Mouse (Mus musculus) cerebral cortex, adult 2 months (tissue): ENCODE results near the gene Cracr2b.

Experiments used
- WGBS: fragments of 180-500 bp; shearing (Covaris S2); methylation state at CpG from one replicate; pipeline ENCODE4 v1.1.7; 2018; 5-methylcytosine and 5-hydroxymethylcytosine counted together

Gene Cracr2b

GRCm38 (mm10) chr7:141469901-141470636 lies 9.2 kb downstream of the Cracr2b start:
- 91% methylated on average over 18 of the region's 18 CpGs for WGBS

DNA sequence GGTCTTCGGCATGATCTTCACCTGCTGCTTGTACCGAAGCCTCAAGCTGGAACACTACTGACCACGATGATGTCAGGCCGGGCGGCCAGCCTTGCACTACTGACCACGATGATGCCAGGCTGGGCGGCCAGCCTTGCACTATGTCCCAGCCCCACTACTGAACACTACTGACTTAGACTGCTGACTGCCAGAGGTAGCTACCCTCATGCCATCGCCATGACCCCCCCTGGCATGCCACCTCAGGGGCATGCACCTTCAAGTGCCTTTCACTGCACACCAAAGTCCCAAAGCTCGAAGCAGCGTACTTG lies 9.7 kb downstream of the Cracr2b start:
- WGBS: 89% methylated on average over 10 of the region's 10 CpGs

DNA sequence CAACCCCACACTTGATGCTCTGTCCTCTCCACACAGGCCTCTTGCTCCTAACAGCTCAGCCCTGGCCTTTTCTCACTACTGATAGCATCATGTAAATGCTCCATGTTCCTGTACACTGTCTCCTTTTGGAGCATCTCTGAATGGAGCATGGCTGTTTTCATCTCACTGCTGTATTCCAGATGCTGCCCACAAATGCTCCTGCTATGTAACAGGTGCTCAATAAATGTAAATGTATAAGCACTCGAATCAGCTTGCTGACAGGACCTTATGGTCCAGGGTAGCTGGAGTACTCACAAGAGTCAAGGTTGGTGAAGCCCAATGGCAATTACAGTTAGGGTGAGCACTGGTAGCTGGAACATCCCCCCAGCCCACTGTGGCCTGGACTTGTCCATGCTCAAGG lies 10.3 kb downstream of the Cracr2b start:
- 74% methylated on average over 1 of the region's 1 CpGs for WGBS

- WGBS: 80% methylated on average over 6 of the region's 6 CpGs
These were observed 11.3 kb downstream of the Cracr2b start for GRCm38 (mm10) chr7:141472226-141472625.

GRCm38 (mm10) chr7:141472763-141473162 lies 11.9 kb downstream of the Cracr2b start:
- WGBS: 84% methylated on average over 6 of the region's 6 CpGs

- WGBS: 8% methylated on average over 5 of the region's 5 CpGs
These were observed 13.3 kb downstream of the Cracr2b start for GRCm38 (mm10) chr7:141474160-141474559.

GRCm38 (mm10) chr7:141475011-141475804 lies 14.3 kb downstream of the Cracr2b start, which contains the start of the genes Polr2l and Tspan4:
Gene Polr2l, minus strand, starts transcription at chr7:141475132.
Gene Tspan4, plus strand, starts transcription at chr7:141475240.
- WGBS: 1% methylated on average over 87 of the region's 87 CpGs

- 3% methylated on average over 12 of the region's 12 CpGs for WGBS
These were observed 14.9 kb downstream of the Cracr2b start for GRCm38 (mm10) chr7:141475805-141476158.

DNA sequence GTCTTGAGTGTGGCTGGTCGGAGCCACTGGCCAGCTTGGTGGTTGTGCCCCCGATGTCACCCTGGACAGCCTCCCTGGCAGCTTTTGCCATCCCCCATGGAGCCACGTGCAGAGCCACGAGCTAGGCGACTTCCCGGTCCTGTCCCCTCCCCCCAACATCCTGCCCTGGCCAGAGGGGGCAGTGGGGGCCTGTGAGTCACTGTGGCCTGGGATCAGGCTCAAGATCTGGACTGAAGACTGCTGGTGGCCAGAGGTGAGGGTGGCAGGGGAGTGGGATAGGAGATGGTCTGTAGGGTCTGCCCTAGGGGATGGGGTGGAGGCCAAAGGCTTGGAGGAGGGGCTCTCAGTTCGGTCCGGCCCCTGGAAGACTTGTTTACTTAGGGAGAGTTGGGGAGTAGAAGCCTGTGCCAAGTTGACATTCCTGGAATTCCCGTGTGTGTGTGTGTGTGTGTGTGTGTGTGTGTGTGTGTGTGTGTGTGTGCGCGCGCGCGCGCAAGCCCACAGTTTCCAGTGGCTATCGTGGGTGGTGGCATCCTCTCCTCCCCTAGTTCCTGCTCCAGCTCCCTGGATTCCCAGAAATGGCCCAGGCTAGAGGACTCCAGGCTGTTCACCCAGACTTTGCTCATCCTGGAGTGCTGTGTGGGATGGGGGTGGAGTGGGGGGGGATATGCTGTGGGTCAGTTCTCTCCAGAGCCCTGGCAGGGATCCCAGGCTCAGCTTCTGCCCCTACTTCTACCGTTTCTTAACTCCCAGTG lies 15.5 kb downstream of the Cracr2b start:
- WGBS: 3% methylated on average over 17 of the region's 17 CpGs

- 21% methylated on average over 7 of the region's 7 CpGs for WGBS
These were observed 16.1 kb downstream of the Cracr2b start for GRCm38 (mm10) chr7:141476981-141477370.

- 55% methylated on average over 4 of the region's 4 CpGs for WGBS
These were observed 16.8 kb downstream of the Cracr2b start for GRCm38 (mm10) chr7:141477578-141478269.

DNA sequence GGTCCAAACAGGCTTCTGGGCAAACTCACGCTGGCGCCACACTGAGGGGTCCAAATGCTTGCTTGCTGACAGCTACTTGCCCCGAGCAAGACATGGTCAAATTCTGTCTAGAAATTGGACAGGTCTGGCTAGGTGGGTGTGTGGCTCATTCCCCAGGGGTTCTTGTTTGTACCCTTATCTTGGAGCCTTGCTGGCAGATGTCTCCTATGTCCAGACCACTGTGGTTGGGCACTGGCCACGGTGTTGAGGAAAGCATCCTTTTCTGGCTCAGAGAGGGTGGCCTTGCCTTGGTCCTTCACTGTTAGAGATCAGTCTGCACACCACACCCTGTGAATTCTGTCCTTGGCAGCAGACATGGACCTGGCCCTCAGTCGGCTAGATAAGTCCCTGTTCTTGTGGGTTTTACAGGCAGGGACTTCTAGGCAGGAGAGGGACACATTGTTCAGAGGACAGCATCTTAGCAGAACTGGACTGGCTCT lies 17.4 kb downstream of the Cracr2b start:
- 74% methylated on average over 5 of the region's 5 CpGs for WGBS

DNA sequence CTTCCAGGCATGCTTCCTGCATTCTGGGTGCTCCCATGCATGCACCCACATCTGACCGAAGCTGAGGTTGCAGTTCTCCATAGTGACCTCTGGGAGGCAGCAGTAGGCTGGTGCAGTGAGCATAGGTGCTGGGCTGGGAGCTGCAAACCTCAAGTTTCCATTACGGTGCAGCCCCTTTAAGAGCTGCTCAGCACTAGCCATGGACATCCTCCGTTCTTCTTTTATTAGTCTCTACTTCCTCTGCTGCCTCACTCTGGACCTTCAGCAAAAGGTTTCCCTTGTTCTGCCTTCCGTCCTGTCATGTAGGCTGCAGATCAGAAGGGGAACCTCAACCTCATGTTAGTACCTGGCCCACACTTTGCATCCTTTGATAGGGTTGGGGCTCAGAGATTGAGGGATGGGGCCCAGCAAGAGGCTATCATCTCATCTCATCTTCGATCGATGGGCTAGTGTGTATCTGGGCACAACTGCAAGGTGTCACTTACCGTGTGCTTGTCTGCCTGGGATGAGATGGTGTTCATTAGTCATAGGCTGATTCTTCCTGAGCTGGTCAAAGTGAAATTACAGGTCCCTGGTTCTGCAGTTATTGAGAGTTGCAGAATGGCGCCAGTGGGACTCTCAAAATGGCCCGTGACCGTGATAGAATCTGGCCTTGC lies 20.1 kb downstream of the Cracr2b start:
- 9% methylated on average over 10 of the region's 10 CpGs for WGBS

GRCm38 (mm10) chr7:141481498-141482401 lies 20.9 kb downstream of the Cracr2b start:
- 3% methylated on average over 81 of the region's 81 CpGs for WGBS

GRCm38 (mm10) chr7:141482531-141483024 lies 21.7 kb downstream of the Cracr2b start:
- WGBS: 26% methylated on average over 11 of the region's 11 CpGs

- WGBS: 70% methylated on average over 6 of the region's 6 CpGs
These were observed 22.3 kb downstream of the Cracr2b start for GRCm38 (mm10) chr7:141483114-141483653.

DNA sequence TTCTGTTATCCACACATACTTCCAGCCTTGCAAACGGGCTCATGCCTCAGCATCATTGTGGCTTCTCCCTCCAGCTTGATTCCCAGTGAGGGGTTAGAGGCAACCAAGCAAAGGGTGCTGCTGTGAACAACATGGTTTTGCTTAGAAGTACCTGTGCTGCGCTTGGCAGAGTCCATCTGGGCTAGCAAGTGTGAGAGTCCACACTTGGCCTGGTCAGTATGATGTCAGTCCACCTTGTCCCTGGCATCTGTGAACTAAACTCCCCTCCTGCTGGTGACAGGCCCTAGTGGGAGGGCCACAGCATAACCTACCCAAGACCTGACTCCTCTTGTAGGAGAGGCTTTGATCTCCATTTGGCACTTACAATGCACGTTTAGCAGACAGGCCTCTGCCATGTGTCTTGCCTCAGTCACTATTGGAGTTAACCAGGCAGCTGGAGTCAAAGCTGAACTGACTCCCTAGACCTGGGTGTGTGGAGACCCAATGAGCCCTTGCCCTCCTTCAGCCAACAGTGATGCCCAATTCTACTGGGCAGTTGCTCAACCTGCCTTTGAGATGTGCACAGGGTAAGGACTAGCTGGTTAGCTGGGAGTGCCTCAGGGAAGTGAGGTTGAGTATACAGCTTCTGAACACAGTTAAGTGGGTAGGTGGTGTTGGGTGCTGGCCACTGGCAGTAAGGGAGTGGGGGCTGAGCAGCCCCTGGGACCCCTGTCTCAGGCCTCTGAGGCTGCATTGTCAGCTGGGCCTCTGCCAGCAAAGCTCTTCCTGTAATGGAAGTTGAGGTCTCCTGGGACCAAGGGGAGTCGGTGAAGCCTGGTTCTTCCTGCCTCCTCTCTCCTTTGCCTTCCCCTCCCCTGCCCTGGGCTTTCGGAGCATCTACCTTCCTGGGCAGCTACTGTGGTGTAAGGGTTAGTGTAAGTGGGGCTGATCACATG lies 23.6 kb downstream of the Cracr2b start:
- WGBS: 86% methylated on average over 5 of the region's 5 CpGs

GRCm38 (mm10) chr7:141485186-141485585 lies 24.3 kb downstream of the Cracr2b start:
- 87% methylated on average over 2 of the region's 2 CpGs for WGBS
